Mouse (Mus musculus) hindbrain, embryonic 11.5 days (tissue): ENCODE measurements around the gene Scnn1b. TPM values are rescaled to one million over a fixed set of nuclear protein-coding genes. Genes with fewer than 3 reads are reported as not detected.

Experiments used
- ATAC-seq: fragments of 200-750 bp; cut with Nextera tagmentation; 2 replicates; pipeline ENCODE4 v1.8.0; 2017; ENCODE audit warnings: mild to moderate bottlenecking, moderate TSS enrichment, moderate library complexity; ENCODE audit not compliant: low FRiP score
- DNase-seq: peaks from one replicate; pipeline ENCODE4 v3.0.0-alpha.2; 2015; ENCODE audit warnings: low spot score
- H3K27ac ChIP-seq: fragments of 300-500 bp; sonication (generic); 2 replicates; pipeline ENCODE4 v1.5.1; 2014; ENCODE audit warnings: mild to moderate bottlenecking, low read depth, low read length
- H3K27me3 ChIP-seq: fragments of 300-500 bp; sonication (generic); 2 replicates; pipeline ENCODE4 v1.6.1; 2014; ENCODE audit warnings: mild to moderate bottlenecking, low read length, moderate library complexity, mixed read lengths; ENCODE audit not compliant: control insufficient read depth, insufficient read depth
- H3K36me3 ChIP-seq: fragments of 300-500 bp; sonication (generic); 2 replicates; pipeline ENCODE4 v1.6.1; 2014; ENCODE audit warnings: mild to moderate bottlenecking, low read length, moderate library complexity, mixed read lengths; ENCODE audit not compliant: control insufficient read depth, insufficient read depth
- H3K4me1 ChIP-seq: fragments of 300-500 bp; sonication (generic); replicated peaks from 2 replicates; pipeline ENCODE4 v1.6.1; 2014; ENCODE audit warnings: low read length, mixed read lengths; ENCODE audit not compliant: control insufficient read depth, insufficient read depth
- H3K4me2 ChIP-seq: fragments of 300-500 bp; sonication (generic); replicated peaks from 2 replicates; pipeline ENCODE4 v1.6.1; 2014; ENCODE audit warnings: mild to moderate bottlenecking, low read depth, low read length
- H3K4me3 ChIP-seq: fragments of 300-500 bp; sonication (generic); 2 replicates; pipeline ENCODE4 v1.5.1; 2014; ENCODE audit warnings: low read depth, low read length
- H3K9ac ChIP-seq: fragments of 300-500 bp; sonication (generic); 2 replicates; pipeline ENCODE4 v1.6.1; 2014; ENCODE audit warnings: low read depth, low read length
- H3K9me3 ChIP-seq: fragments of 300-500 bp; sonication (generic); 2 replicates; pipeline ENCODE4 v1.6.1; 2016; ENCODE audit warnings: low read length; ENCODE audit not compliant: control insufficient read depth
- WGBS: fragments of 180-500 bp; shearing (Covaris S2); extraction: QIAGEN DNeasy Blood & Tissue Kit; methylation state at CpG from one replicate; pipeline ENCODE4 v1.1.7; 2014; 5-methylcytosine and 5-hydroxymethylcytosine counted together
- polyA plus RNA-seq: library from polyadenylated mRNA; unstranded; fragments of >200 nt; fragmentation: Nextera tagmentation; extraction: Ambion mirVana; gene quantifications from 2 replicates; pipeline ENCODE4 v1.2.1, GENCODE M21; 2014

The Scnn1b gene
- polyA plus RNA-seq, result 0.07 and 0.14 TPM in 2 replicates

DNA sequence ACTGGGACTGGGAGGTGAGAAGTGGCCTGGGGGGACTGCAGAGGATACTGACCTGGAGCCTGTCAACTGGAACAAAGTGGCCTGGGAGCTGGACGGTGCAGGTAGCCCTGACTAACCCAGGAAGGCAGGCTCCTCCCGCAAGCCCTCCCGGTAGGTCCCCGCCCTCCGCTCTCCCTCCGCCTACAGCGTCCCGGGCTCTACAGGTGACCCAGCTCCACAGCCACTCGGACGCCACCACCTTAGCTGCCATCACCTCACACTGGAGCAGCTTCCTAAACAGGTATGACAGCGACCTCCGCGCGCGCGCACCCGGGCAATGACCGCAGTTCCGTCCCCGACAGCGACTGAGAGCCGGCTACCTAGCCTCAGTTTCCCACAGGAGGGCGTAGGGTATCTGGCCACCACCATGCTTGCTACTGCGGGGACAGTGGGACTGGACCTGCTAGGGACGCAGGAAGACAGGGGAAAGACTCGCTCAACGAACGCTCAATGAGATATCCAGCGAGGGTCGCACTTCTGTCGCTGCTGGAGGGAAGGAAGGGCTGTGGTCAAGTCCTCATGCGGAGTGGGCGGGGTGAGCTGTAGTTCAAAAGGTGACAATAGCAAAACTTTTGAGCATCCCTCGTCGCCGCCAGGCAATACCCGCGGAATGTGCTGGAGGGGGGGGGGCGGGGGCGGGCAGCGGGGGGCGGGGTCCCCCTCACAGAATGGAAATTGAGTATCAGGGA is at the start of gene Scnn1b:
Gene Scnn1b, plus strand, starts transcription at position 181 of the 728 bp plus-strand sequence.
- no peak for ATAC-seq
- H3K9ac ChIP-seq, result 0 out of 2 replicates have a peak within 1 kb of the TSS, but pooled peaks have one; percentile 3
- peak within 1 kb of the TSS; percentile 29 for H3K4me3 ChIP-seq
- H3K9me3 ChIP-seq, result no peaks in the 10 kb centered on the region
- H3K36me3 ChIP-seq, result no peaks in the 10 kb centered on the region
- peak within 1 kb of the TSS; percentile 53 for H3K4me2 ChIP-seq
- no peak within 1 kb of the TSS for H3K27ac ChIP-seq
- peaks cover 15% of the 10 kb centered on the region for H3K27me3 ChIP-seq
- 6% methylated on average over 37 of the region's 42 CpGs for WGBS
- 0 out of 2 replicates have a peak, but pooled peaks cover 2% of the 10 kb centered on the region for H3K4me1 ChIP-seq
- DNase-seq, result peak; percentile 27

DNA sequence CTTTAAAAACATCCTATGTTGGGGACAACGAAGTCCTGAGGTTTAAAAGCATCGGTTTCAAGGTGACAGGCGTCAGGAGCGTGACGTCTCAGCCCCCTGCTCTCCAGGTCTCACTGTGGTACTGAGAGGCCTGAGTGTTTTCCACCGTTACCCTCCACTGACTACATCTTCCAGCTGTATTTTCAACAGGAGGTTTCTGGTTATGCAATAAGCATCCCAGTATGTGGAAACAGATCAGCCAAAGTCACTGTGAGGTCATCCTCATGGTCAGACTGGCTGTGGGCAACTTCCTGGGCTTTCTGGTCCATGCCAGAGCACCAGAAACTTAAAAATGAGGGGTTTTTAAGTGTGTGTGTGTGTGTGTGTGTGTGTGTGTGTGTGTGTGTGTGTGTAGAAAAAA is 43.2 kb upstream of the Scnn1b start:
- Histone ChIP-seq H3K27ac (no peak overlapping the region), H3K4me2 (no peak overlapping the region), H3K9me3 (no peaks in the 10 kb centered on the region), H3K4me1 (no peaks in the 10 kb centered on the region), H3K4me3 (no peak overlapping the region), H3K27me3 (no peaks in the 10 kb centered on the region), H3K36me3 (no peaks in the 10 kb centered on the region), H3K9ac (no peak overlapping the region)
- 85% methylated on average over 6 of the region's 6 CpGs for WGBS
- ATAC-seq (no peak), DNase-seq (no peak)

DNA sequence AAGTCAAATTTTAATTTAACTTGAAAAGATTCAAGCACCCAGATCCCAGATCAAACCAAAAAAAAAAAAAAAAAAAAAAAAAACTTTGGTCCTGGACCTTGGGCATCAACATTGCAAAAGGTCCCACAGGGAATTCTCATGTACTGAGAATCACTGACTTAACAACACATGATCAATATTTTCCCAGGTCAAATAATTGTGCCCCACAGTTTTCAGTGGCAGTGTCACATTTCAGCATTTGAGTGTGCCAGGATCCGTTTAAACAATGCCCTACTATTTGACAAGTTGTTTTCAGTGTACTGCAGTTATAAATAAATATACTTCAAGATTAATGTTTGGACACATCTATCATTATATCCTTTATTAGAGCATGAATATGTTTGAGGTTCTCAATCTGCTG is 36.4 kb upstream of the Scnn1b start:
- Histone ChIP-seq H3K9me3 (no peaks in the 10 kb centered on the region), H3K27me3 (no peaks in the 10 kb centered on the region), H3K4me3 (no peak overlapping the region), H3K27ac (no peak overlapping the region), H3K9ac (no peak overlapping the region), H3K36me3 (no peaks in the 10 kb centered on the region), H3K4me2 (no peak overlapping the region), H3K4me1 (no peaks in the 10 kb centered on the region)
- ATAC-seq, result no peak
- DNase-seq, result no peak
- 73% methylated on average over 1 of the region's 1 CpGs for WGBS

GRCm38 (mm10) chr7:121835392-121835791 is 29.4 kb upstream of the Scnn1b start:
- Histone ChIP-seq H3K9me3 (no peaks in the 10 kb centered on the region), H3K4me2 (no peak overlapping the region), H3K4me3 (no peak overlapping the region), H3K27ac (no peak overlapping the region), H3K27me3 (no peaks in the 10 kb centered on the region), H3K9ac (no peak overlapping the region), H3K4me1 (no peaks in the 10 kb centered on the region), H3K36me3 (no peaks in the 10 kb centered on the region)
- WGBS, result 83% methylated on average over 7 of the region's 7 CpGs
- no peak for DNase-seq
- ATAC-seq, result no peak

DNA sequence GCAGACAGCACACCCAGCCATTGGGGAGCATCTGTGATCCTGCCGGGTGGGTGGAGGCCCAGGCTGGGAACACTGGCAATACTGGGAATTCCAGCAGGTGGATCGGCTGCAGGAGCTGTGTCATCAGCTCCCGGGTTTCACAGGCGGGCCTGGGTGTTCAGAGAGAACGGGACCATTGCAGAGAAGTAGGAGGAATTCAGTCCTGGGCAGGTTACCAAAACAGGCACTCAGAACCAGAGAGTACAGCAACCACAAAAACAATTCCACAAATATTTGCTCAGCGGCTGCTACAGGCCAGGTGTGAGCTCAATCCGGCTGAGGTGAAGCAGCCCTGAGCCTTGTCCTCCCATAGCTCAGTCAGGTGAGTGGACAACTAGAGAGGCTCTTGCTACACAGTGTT is 28.0 kb upstream of the Scnn1b start:
- H3K4me2 ChIP-seq, result no peak overlapping the region
- no peak for DNase-seq
- H3K27me3 ChIP-seq, result no peaks in the 10 kb centered on the region
- H3K27ac ChIP-seq, result no peak overlapping the region
- no peaks in the 10 kb centered on the region for H3K4me1 ChIP-seq
- H3K4me3 ChIP-seq, result no peak overlapping the region
- H3K9ac ChIP-seq, result no peak overlapping the region
- no peaks in the 10 kb centered on the region for H3K36me3 ChIP-seq
- no peak for ATAC-seq
- no peaks in the 10 kb centered on the region for H3K9me3 ChIP-seq
- WGBS, result 94% methylated on average over 7 of the region's 7 CpGs

DNA sequence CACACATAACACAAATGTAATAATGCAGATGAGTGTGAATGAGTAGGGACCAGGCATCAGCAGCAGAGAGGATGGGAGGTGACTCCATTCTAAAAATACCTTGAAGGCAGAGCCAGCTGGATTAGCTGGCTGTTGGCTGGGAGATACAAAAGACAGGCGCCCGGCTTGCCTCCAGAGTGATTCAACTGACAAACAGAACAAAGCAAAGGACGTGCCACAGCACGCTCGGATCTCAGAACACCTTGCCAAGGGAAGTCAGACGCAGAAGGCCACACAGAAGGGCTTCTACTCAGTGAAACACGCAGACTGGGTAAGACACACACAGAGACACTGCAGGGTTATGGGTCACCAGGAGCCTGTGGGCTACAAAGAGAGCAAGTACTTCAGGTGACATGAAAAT is 24.0 kb upstream of the Scnn1b start:
- H3K4me3 ChIP-seq, result no peak overlapping the region
- H3K4me1 ChIP-seq, result no peaks in the 10 kb centered on the region
- DNase-seq (no peak), ATAC-seq (no peak)
- H3K4me2 ChIP-seq, result no peak overlapping the region
- H3K27ac ChIP-seq, result no peak overlapping the region
- no peaks in the 10 kb centered on the region for H3K9me3 ChIP-seq
- no peaks in the 10 kb centered on the region for H3K27me3 ChIP-seq
- no peak overlapping the region for H3K9ac ChIP-seq
- 73% methylated on average over 7 of the region's 7 CpGs for WGBS
- H3K36me3 ChIP-seq, result no peaks in the 10 kb centered on the region

DNA sequence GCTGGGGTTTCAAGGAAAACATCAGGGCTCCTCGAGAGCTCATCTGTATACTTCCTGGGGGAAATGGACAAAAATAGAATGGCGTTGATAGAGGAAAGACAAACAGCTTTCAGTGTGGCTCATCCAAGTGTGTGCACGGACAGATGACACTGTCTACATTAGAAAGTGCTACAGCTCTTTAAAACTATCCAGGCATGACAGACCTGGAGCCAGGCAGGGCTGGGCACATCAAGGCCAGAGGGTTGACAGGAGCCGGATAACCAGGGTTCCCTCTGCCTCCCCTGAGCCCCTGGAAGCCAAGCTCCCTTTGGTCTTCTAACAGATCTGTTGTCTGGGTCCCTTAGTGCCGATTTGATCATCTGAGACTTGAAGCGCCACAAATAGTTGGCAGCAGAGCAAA is 22.6 kb upstream of the Scnn1b start:
- Histone ChIP-seq H3K27ac (no peak overlapping the region), H3K9ac (no peak overlapping the region), H3K4me1 (no peaks in the 10 kb centered on the region), H3K9me3 (no peaks in the 10 kb centered on the region), H3K4me3 (no peak overlapping the region), H3K4me2 (no peak overlapping the region), H3K27me3 (no peaks in the 10 kb centered on the region), H3K36me3 (no peaks in the 10 kb centered on the region)
- no peak for ATAC-seq
- WGBS, result 79% methylated on average over 6 of the region's 6 CpGs
- no peak for DNase-seq

DNA sequence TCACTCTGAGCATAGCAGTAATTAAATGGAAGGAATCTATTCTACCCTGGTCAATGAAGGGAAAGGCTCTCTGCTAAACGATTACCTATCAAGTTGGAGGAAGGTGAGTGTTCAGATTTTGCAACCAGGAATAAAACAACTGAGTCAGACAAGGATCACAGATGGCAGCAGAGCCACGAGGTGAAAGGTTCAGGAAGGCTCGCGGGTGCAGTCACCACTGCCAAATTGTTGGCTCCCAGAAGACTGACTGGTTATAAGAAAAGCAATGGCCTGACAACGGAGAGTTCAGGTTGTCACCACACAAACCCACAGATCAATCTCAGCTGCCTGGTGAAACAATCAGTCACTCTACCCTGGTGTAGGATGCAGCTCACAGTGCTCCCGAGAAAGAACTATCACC is 18.9 kb upstream of the Scnn1b start:
- WGBS, result 70% methylated on average over 6 of the region's 6 CpGs
- no peak for ATAC-seq
- Histone ChIP-seq H3K27me3 (no peaks in the 10 kb centered on the region), H3K9me3 (no peaks in the 10 kb centered on the region), H3K27ac (no peak overlapping the region), H3K9ac (no peak overlapping the region), H3K4me2 (no peak overlapping the region), H3K4me1 (no peaks in the 10 kb centered on the region), H3K4me3 (no peak overlapping the region), H3K36me3 (no peaks in the 10 kb centered on the region)
- DNase-seq, result no peak

GRCm38 (mm10) chr7:121848537-121849168 is 16.2 kb upstream of the Scnn1b start:
- no peak overlapping the region for H3K4me2 ChIP-seq
- WGBS, result 89% methylated on average over 9 of the region's 9 CpGs

More at GRCm38 (mm10) chr7:121848537-121849168, 16.2 kb upstream of the Scnn1b start:
- DNase-seq (no peak), ATAC-seq (no peak)
- no peaks in the 10 kb centered on the region for H3K9me3 ChIP-seq
- no peaks in the 10 kb centered on the region for H3K4me1 ChIP-seq
- no peaks in the 10 kb centered on the region for H3K36me3 ChIP-seq
- no peak overlapping the region for H3K27ac ChIP-seq
- H3K9ac ChIP-seq, result no peak overlapping the region
- no peaks in the 10 kb centered on the region for H3K27me3 ChIP-seq
- H3K4me3 ChIP-seq, result no peak overlapping the region
